Mouse (Mus musculus) small intestine, adult 2 months (tissue): ENCODE measurements at regions not wholly inside any gene's neighbourhood (a gene's known extent, or its start where the extent isn't known, plus 50 kb on each side); places are given as distances from the start of the nearest gene placed in this dataset.

Experiments
- CTCF ChIP-seq: fragments of 200-500 bp; IDR thresholded peaks from 2 replicates; pipeline ENCODE4 v1.5.1; 2012; ENCODE audit warnings: low read depth, mild to moderate bottlenecking, control low read depth, inconsistent platforms, low read length, moderate library complexity, mixed read lengths; ENCODE audit not compliant: insufficient replicate concordance, insufficient read length; ENCODE audit errors: extremely low read depth
- POLR2A ChIP-seq: fragments of 200-500 bp; IDR thresholded peaks from 2 replicates; pipeline ENCODE4 v1.6.1; 2012; ENCODE audit warnings: low read depth, mild to moderate bottlenecking, control low read depth, inconsistent platforms, low read length, moderate library complexity

DNA sequence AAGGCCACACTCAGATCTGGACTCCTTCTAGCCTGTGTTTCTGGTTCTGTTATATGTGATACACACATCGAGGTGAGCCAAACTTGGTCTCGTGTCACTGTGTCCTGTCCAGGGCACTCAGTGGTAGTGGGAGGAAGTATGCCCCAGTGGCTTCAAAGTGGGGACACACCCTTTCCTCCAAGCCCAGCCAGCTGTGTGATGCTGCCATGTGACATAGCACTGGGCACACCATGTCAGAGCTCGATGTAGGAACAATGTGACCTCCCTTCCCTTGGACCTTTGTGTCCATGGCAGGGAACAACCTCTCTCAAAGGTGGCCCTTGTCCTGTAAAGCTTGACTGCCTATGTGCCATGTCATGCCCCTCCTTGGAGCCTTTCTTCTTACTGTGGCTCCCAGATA is 54.5 kb downstream of the Calml3 start:
- TF ChIP-seq CTCF = no peak
- TF ChIP-seq POLR2A = no peak
